Mouse (Mus musculus): ENCODE results near the gene Olfr374. TPM values are rescaled to one million over a fixed set of nuclear protein-coding genes. Genes with fewer than 3 reads are reported as not detected.
"Not testable (repeated sequence)": the region's sequence is repeated elsewhere in the genome, so short reads cannot be mapped to it uniquely, and the experiment has no call there.

The Olfr374 gene
- not detected in 2 replicates for total RNA-seq (2021)
- long read RNA-seq, result 0 reads

- DNase-seq, result no peak
Observed at GRCm38 (mm10) chr8:72106740-72107139, at the start of gene Olfr374. Gene Olfr374, plus strand, starts transcription at chr8:72107040.

GRCm38 (mm10) chr8:72057643-72058042 lies 49.2 kb upstream of the Olfr374 start:
- DNase-seq, result not testable (repeated sequence)

- not testable (repeated sequence) for DNase-seq
Observed at GRCm38 (mm10) chr8:72066819-72067399, 39.9 kb upstream of the Olfr374 start.

GRCm38 (mm10) chr8:72082877-72083276 lies 24.0 kb upstream of the Olfr374 start, which contains the start of gene Olfr373:
Gene Olfr373, plus strand, starts transcription at chr8:72083177.
- DNase-seq, result not testable (repeated sequence)

- DNase-seq, result no peak
Observed at GRCm38 (mm10) chr8:72084744-72085143, 22.1 kb upstream of the Olfr374 start.

- not testable (repeated sequence) for DNase-seq
Observed at GRCm38 (mm10) chr8:72087611-72088010, 19.2 kb upstream of the Olfr374 start.

GRCm38 (mm10) chr8:72096721-72097120 lies 10.1 kb upstream of the Olfr374 start:
- DNase-seq, result not testable (repeated sequence)

- DNase-seq, result peak; percentile 23
Observed at GRCm38 (mm10) chr8:72099377-72100103, 7.3 kb upstream of the Olfr374 start.

- peak; percentile 9 for DNase-seq
Observed at GRCm38 (mm10) chr8:72105165-72105564, 1.7 kb upstream of the Olfr374 start.

GRCm38 (mm10) chr8:72110876-72111275 lies 4.0 kb downstream of the Olfr374 start:
- no peak for DNase-seq

- DNase-seq, result no peak
Observed at GRCm38 (mm10) chr8:72112486-72112885, 5.6 kb downstream of the Olfr374 start.

- no peak for DNase-seq
Observed at GRCm38 (mm10) chr8:72115202-72115601, 8.4 kb downstream of the Olfr374 start.

GRCm38 (mm10) chr8:72118616-72119015 lies 11.8 kb downstream of the Olfr374 start:
- no peak for DNase-seq

GRCm38 (mm10) chr8:72121486-72121885 lies 14.6 kb downstream of the Olfr374 start:
- DNase-seq, result not testable (repeated sequence)

- no peak for DNase-seq
Observed at GRCm38 (mm10) chr8:72121997-72122396, 15.2 kb downstream of the Olfr374 start.

GRCm38 (mm10) chr8:72127834-72128233 lies 21.0 kb downstream of the Olfr374 start:
- no peak for DNase-seq

GRCm38 (mm10) chr8:72131251-72131650 lies 24.4 kb downstream of the Olfr374 start:
- peak; percentile 48 for DNase-seq

GRCm38 (mm10) chr8:72131901-72132300 lies 25.1 kb downstream of the Olfr374 start:
- no peak for DNase-seq

- no peak for DNase-seq
Observed at GRCm38 (mm10) chr8:72132417-72132816, 25.6 kb downstream of the Olfr374 start.

- peak; percentile 70 for DNase-seq
Observed at GRCm38 (mm10) chr8:72132891-72133290, 26.1 kb downstream of the Olfr374 start.

- DNase-seq, result no peak
Observed at GRCm38 (mm10) chr8:72133507-72133906, 26.7 kb downstream of the Olfr374 start.

GRCm38 (mm10) chr8:72134756-72135445 lies 28.1 kb downstream of the Olfr374 start, which contains the start of gene Tpm4:
Gene Tpm4, plus strand, starts transcription at chr8:72134975.
- DNase-seq, result peak; percentile 81

Data from adrenal gland, postnatal 25 days (tissue).